Mouse (Mus musculus) ES-Bruce4 (cell line): ENCODE results near the gene Rbm44.

Experiments
- CTCF ChIP-seq: IDR thresholded peaks from one replicate; pipeline ENCODE4 v1.8.1; 2011; ENCODE audit warnings: low read depth, low read length
- EP300 ChIP-seq: IDR thresholded peaks from 2 replicates; pipeline ENCODE4 v1.6.1; 2011; ENCODE audit warnings: low read depth, low read length; ENCODE audit not compliant: insufficient read depth

GRCm38 (mm10) chr1:91097283-91097834, 47.5 kb upstream of the Rbm44 start:
- TF ChIP-seq CTCF (no peak), EP300 (no peak)
